Mouse (Mus musculus): Measurements from ENCODE around the gene Dysf. TPM values are rescaled to one million over a fixed set of nuclear protein-coding genes. Genes with fewer than 3 reads are reported as not detected.

Dysf gene
- polyA plus RNA-seq, 2 experiments = 13.2 to 16.5 TPM

- DNase-seq (ENCODE audit: low spot score) = no peak
- Histone ChIP-seq H3K27ac (replicated peaks; ENCODE audit: low read depth, low read length) (no peak overlapping the region), H3K4me2 (replicated peaks; ENCODE audit: low read depth, low read length, severe bottlenecking) (no peak overlapping the region), H3K4me1 (ENCODE audit: control insufficient read depth, insufficient read depth, low read length) (no peaks in the 10 kb centered on the region), H3K4me3 (replicated peaks; ENCODE audit: low read length) (no peak overlapping the region), H3K9ac (ENCODE audit: low read depth, low read length, severe bottlenecking) (no peak overlapping the region), H3K27me3 (ENCODE audit: control insufficient read depth, insufficient read depth, low read length) (no peaks in the 10 kb centered on the region), H3K9me3 (ENCODE audit: control insufficient read depth, low read length) (no peaks in the 10 kb centered on the region), H3K36me3 (ENCODE audit: control insufficient read depth, insufficient read depth, low read length) (no peaks in the 10 kb centered on the region)
- no peak for TF ChIP-seq POLR2A (IDR thresholded peaks at IDR 0.05; ENCODE audit: borderline replicate concordance, extremely low read depth, insufficient read depth, insufficient read length)
- ATAC-seq (ENCODE audit: low FRiP score, low read depth) = no peak
- WGBS = 50% methylated on average over 6 of the region's 6 CpGs
Observed at GRCm38 (mm10) chr6:84070251-84070650, 61.9 kb downstream of the Dysf start.

DNA sequence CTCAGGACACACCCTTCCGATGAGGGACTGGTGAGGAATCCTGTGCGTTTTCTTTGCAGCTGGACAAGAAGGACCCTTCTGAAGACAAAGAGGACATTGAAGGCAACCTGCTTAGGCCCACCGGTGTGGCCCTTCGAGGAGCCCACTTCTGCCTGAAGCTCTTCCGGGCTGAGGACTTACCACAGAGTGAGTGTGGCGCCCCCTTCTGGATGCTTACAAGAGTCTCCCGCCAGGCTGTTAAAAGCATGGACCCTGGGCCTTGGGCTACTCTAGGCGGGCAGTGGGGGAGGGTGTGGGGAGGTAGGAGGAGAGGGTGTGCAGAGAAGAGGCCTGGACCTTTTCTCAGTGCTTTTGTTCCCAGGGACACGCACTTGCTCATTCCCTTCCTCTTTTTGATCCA is 64.2 kb downstream of the Dysf start:
- no peak overlapping the region for H3K27ac ChIP-seq (replicated peaks; ENCODE audit: low read depth, low read length)
- no peaks in the 10 kb centered on the region for H3K36me3 ChIP-seq (ENCODE audit: control insufficient read depth, insufficient read depth, low read length)
- 62% methylated on average over 9 of the region's 9 CpGs for WGBS
- no peaks in the 10 kb centered on the region for H3K4me1 ChIP-seq (ENCODE audit: control insufficient read depth, insufficient read depth, low read length)
- no peaks in the 10 kb centered on the region for H3K9me3 ChIP-seq (ENCODE audit: control insufficient read depth, low read length)
- H3K9ac ChIP-seq (ENCODE audit: low read depth, low read length, severe bottlenecking) = no peak overlapping the region
- no peak overlapping the region for H3K4me3 ChIP-seq (replicated peaks; ENCODE audit: low read length)
- no peaks in the 10 kb centered on the region for H3K27me3 ChIP-seq (ENCODE audit: control insufficient read depth, insufficient read depth, low read length)
- DNase-seq (ENCODE audit: low spot score) (no peak), ATAC-seq (ENCODE audit: low FRiP score, low read depth) (no peak)
- TF ChIP-seq POLR2A (IDR thresholded peaks at IDR 0.05; ENCODE audit: borderline replicate concordance, extremely low read depth, insufficient read depth, insufficient read length) = no peak
- H3K4me2 ChIP-seq (replicated peaks; ENCODE audit: low read depth, low read length, severe bottlenecking) = no peak overlapping the region

DNA sequence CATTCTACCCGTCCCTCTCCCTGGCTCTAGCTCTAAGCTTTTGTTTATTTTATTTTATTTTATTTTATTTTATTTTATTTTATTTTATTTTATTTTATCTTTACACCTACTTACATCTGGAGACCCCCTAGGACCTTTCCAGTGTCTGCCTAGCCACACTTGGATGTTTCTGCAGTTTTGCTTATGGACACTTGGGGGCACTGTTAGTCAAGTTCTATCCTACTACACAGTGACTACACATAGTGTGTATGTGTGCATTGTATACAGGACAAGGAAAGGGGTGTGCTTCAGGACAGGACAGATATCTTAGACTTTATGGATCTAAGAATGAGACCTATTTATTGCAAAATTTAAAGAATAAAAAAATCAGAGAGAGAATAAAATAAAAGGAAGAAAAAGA is 69.8 kb downstream of the Dysf start:
- H3K9me3 ChIP-seq (ENCODE audit: control insufficient read depth, low read length) = no peaks in the 10 kb centered on the region
- DNase-seq (ENCODE audit: low spot score) (no peak), ATAC-seq (ENCODE audit: low FRiP score, low read depth) (peak; percentile 41)
- no peaks in the 10 kb centered on the region for H3K4me1 ChIP-seq (ENCODE audit: control insufficient read depth, insufficient read depth, low read length)
- H3K27me3 ChIP-seq (ENCODE audit: control insufficient read depth, insufficient read depth, low read length) = no peaks in the 10 kb centered on the region
- H3K4me3 ChIP-seq (replicated peaks; ENCODE audit: low read length) = no peak overlapping the region
- whole genome bisulfite sequencing = 38% methylated on average over 1 of the region's 1 CpGs
- H3K4me2 ChIP-seq (replicated peaks; ENCODE audit: low read depth, low read length, severe bottlenecking) = no peak overlapping the region
- no peaks in the 10 kb centered on the region for H3K36me3 ChIP-seq (ENCODE audit: control insufficient read depth, insufficient read depth, low read length)
- no peak overlapping the region for H3K9ac ChIP-seq (ENCODE audit: low read depth, low read length, severe bottlenecking)
- H3K27ac ChIP-seq (replicated peaks; ENCODE audit: low read depth, low read length) = no peak overlapping the region
- no peak for TF ChIP-seq POLR2A (IDR thresholded peaks at IDR 0.05; ENCODE audit: borderline replicate concordance, extremely low read depth, insufficient read depth, insufficient read length)

GRCm38 (mm10) chr6:84080631-84081030 is 72.2 kb downstream of the Dysf start:
- H3K4me2 ChIP-seq (replicated peaks; ENCODE audit: low read depth, low read length, severe bottlenecking) = no peak overlapping the region
- H3K4me3 ChIP-seq (replicated peaks; ENCODE audit: low read length) = no peak overlapping the region
- H3K9ac ChIP-seq (ENCODE audit: low read depth, low read length, severe bottlenecking) = no peak overlapping the region
- H3K27ac ChIP-seq (replicated peaks; ENCODE audit: low read depth, low read length) = no peak overlapping the region
- H3K4me1 ChIP-seq (ENCODE audit: control insufficient read depth, insufficient read depth, low read length) = peaks cover 12% of the 10 kb centered on the region
- H3K36me3 ChIP-seq (ENCODE audit: control insufficient read depth, insufficient read depth, low read length) = no peaks in the 10 kb centered on the region
- H3K9me3 ChIP-seq (ENCODE audit: control insufficient read depth, low read length) = no peaks in the 10 kb centered on the region
- WGBS = 83% methylated on average over 3 of the region's 3 CpGs
- TF ChIP-seq POLR2A (IDR thresholded peaks at IDR 0.05; ENCODE audit: borderline replicate concordance, extremely low read depth, insufficient read depth, insufficient read length) = no peak
- no peak for DNase-seq (ENCODE audit: low spot score)
- ATAC-seq (ENCODE audit: low FRiP score, low read depth) = no peak
- no peaks in the 10 kb centered on the region for H3K27me3 ChIP-seq (ENCODE audit: control insufficient read depth, insufficient read depth, low read length)

DNA sequence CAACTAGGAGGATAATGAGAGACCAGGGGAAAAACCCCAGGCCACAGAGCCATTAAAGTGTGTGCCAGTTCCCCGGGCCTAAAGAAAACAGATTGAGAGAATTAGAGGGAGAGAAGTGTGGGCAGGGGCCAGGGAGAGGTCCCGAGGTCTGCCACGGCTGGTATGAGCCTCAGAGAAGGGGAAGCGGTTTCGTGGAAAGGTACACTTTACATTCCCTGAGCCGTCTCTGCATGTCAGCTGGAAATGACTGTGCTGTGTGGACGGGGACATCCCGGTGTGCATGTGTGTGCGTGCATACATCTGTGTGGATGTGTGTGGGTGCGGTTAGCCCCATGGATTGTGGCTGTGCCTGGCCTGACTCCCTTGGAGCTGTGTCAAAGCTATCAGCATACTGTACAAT is 76.4 kb downstream of the Dysf start:
- Histone ChIP-seq H3K4me3 (replicated peaks; ENCODE audit: low read length) (no peak overlapping the region), H3K27me3 (ENCODE audit: control insufficient read depth, insufficient read depth, low read length) (no peaks in the 10 kb centered on the region), H3K9ac (ENCODE audit: low read depth, low read length, severe bottlenecking) (peak overlapping the region; percentile 7; the same call in 1 of the 2 replicates), H3K9me3 (ENCODE audit: control insufficient read depth, low read length) (0 out of 2 replicates have a peak, but pooled peaks cover 3% of the 10 kb centered on the region), H3K36me3 (ENCODE audit: control insufficient read depth, insufficient read depth, low read length) (no peaks in the 10 kb centered on the region), H3K4me2 (replicated peaks; ENCODE audit: low read depth, low read length, severe bottlenecking) (no peak overlapping the region), H3K27ac (replicated peaks; ENCODE audit: low read depth, low read length) (no peak overlapping the region), H3K4me1 (ENCODE audit: control insufficient read depth, insufficient read depth, low read length) (peaks cover 12% of the 10 kb centered on the region)
- peak; percentile 42 for DNase-seq (ENCODE audit: low spot score)
- 30% methylated on average over 10 of the region's 10 CpGs for whole genome bisulfite sequencing
- ATAC-seq (ENCODE audit: low FRiP score, low read depth) = peak; percentile 60; the same call in 1 of the 2 replicates
- no peak for TF ChIP-seq POLR2A (IDR thresholded peaks at IDR 0.05; ENCODE audit: borderline replicate concordance, extremely low read depth, insufficient read depth, insufficient read length)

GRCm38 (mm10) chr6:84093473-84093872 is 85.1 kb downstream of the Dysf start:
- DNase-seq (ENCODE audit: low spot score) (peak; percentile 72), ATAC-seq (ENCODE audit: low FRiP score, low read depth) (peak; percentile 63)
- WGBS = 12% methylated on average over 4 of the region's 4 CpGs

More at GRCm38 (mm10) chr6:84093473-84093872, 85.1 kb downstream of the Dysf start:
- no peak overlapping the region for H3K27ac ChIP-seq (replicated peaks; ENCODE audit: low read depth, low read length)
- 0 out of 2 replicates have a peak, but pooled peaks cover 5% of the 10 kb centered on the region for H3K9me3 ChIP-seq (ENCODE audit: control insufficient read depth, low read length)
- H3K4me1 ChIP-seq (ENCODE audit: control insufficient read depth, insufficient read depth, low read length) = peaks cover 2% of the 10 kb centered on the region; the same call in 1 of the 2 replicates
- no peak for TF ChIP-seq POLR2A (IDR thresholded peaks at IDR 0.05; ENCODE audit: borderline replicate concordance, extremely low read depth, insufficient read depth, insufficient read length)
- H3K9ac ChIP-seq (ENCODE audit: low read depth, low read length, severe bottlenecking) = no peak overlapping the region
- no peaks in the 10 kb centered on the region for H3K27me3 ChIP-seq (ENCODE audit: control insufficient read depth, insufficient read depth, low read length)
- no peak overlapping the region for H3K4me2 ChIP-seq (replicated peaks; ENCODE audit: low read depth, low read length, severe bottlenecking)
- H3K36me3 ChIP-seq (ENCODE audit: control insufficient read depth, insufficient read depth, low read length) = no peaks in the 10 kb centered on the region
- no peak overlapping the region for H3K4me3 ChIP-seq (replicated peaks; ENCODE audit: low read length)
